Mouse (Mus musculus) right cerebral cortex, postnatal 25 days (tissue): ENCODE results near the gene Btaf1.

Experiments used
- DNase-seq: peaks from one replicate; pipeline ENCODE4 v3.0.0; 2022

Btaf1 gene

GRCm38 (mm10) chr19:37025839-37026319 lies 100.0 kb downstream of the Btaf1 start:
- no peak for DNase-seq

GRCm38 (mm10) chr19:37026408-37026807 lies 100.5 kb downstream of the Btaf1 start:
- DNase-seq, result no peak

- no peak for DNase-seq
Measured at GRCm38 (mm10) chr19:37029771-37030170, 103.9 kb downstream of the Btaf1 start.

GRCm38 (mm10) chr19:37031446-37031845 lies 105.6 kb downstream of the Btaf1 start:
- DNase-seq, result no peak

- DNase-seq, result no peak
Measured at GRCm38 (mm10) chr19:37032364-37032763, 106.5 kb downstream of the Btaf1 start.

GRCm38 (mm10) chr19:37040906-37041305 lies 115.0 kb downstream of the Btaf1 start:
- DNase-seq, result no peak

- DNase-seq, result no peak
Measured at GRCm38 (mm10) chr19:37044431-37044830, 118.6 kb downstream of the Btaf1 start.

- no peak for DNase-seq
Measured at GRCm38 (mm10) chr19:37048507-37048906, 122.6 kb downstream of the Btaf1 start.

GRCm38 (mm10) chr19:37050643-37051345 lies 124.9 kb downstream of the Btaf1 start:
- no peak for DNase-seq

GRCm38 (mm10) chr19:37055976-37056556 lies 130.2 kb downstream of the Btaf1 start:
- DNase-seq, result no peak

GRCm38 (mm10) chr19:37057161-37057905 lies 131.5 kb downstream of the Btaf1 start:
- no peak for DNase-seq

- DNase-seq, result no peak
Measured at GRCm38 (mm10) chr19:37059623-37060022, 133.7 kb downstream of the Btaf1 start.

- no peak for DNase-seq
Measured at GRCm38 (mm10) chr19:37060078-37060477, 134.2 kb downstream of the Btaf1 start.
